Mouse (Mus musculus) forebrain, embryonic 16.5 days (tissue): Measurements from ENCODE around the gene Cd47. TPM values are rescaled to one million over a fixed set of nuclear protein-coding genes. Genes with fewer than 3 reads are reported as not detected.
A peak's percentile ranks its signal among the peaks of the same experiment; 100 is the strongest.

Experiments
- ATAC-seq: fragments of 200-750 bp; cut with Nextera tagmentation; 2 replicates; pipeline ENCODE4 v1.8.0; 2017; ENCODE audit warnings: mild to moderate bottlenecking, moderate library complexity
- H3K27ac ChIP-seq: fragments of 300-500 bp; sonication (generic); 2 replicates; pipeline ENCODE4 v1.5.1; 2014; ENCODE audit warnings: low read length, control low read depth
- H3K27me3 ChIP-seq: fragments of 300-500 bp; sonication (generic); replicated peaks from 2 replicates; pipeline ENCODE4 v1.6.1; 2014; ENCODE audit warnings: low read length; ENCODE audit not compliant: control insufficient read depth, insufficient read depth
- H3K36me3 ChIP-seq: fragments of 300-500 bp; sonication (generic); 2 replicates; pipeline ENCODE4 v1.6.1; 2014; ENCODE audit not compliant: control insufficient read depth, insufficient read depth
- H3K4me1 ChIP-seq: fragments of 300-500 bp; sonication (generic); replicated peaks from 2 replicates; pipeline ENCODE4 v1.6.1; 2014; ENCODE audit warnings: low read length; ENCODE audit not compliant: control insufficient read depth, insufficient read depth
- H3K4me2 ChIP-seq: fragments of 300-500 bp; sonication (generic); 2 replicates; pipeline ENCODE4 v1.6.1; 2014; ENCODE audit warnings: mild to moderate bottlenecking, low read length, control low read depth
- H3K4me3 ChIP-seq: fragments of 300-500 bp; sonication (generic); replicated peaks from 2 replicates; pipeline ENCODE4 v1.5.1; 2014; ENCODE audit warnings: mild to moderate bottlenecking, low read length, control low read depth
- H3K9ac ChIP-seq: fragments of 300-500 bp; sonication (generic); replicated peaks from 2 replicates; pipeline ENCODE4 v1.6.1; 2014; ENCODE audit warnings: low read depth, low read length, control low read depth
- H3K9me3 ChIP-seq: fragments of 300-500 bp; sonication (generic); 2 replicates; pipeline ENCODE4 v1.6.1; 2016; ENCODE audit warnings: low read length; ENCODE audit not compliant: control insufficient read depth
- WGBS: fragments of 180-500 bp; shearing (Covaris S2); extraction: QIAGEN DNeasy Blood & Tissue Kit; methylation state at CpG from one replicate; pipeline ENCODE4 v1.1.7; 2014; 5-methylcytosine and 5-hydroxymethylcytosine counted together
- polyA plus RNA-seq: library from polyadenylated mRNA; unstranded; fragments of >200 nt; fragmentation: Nextera tagmentation; extraction: Ambion mirVana; gene quantifications from 2 replicates; pipeline ENCODE4 v1.2.1, GENCODE M21; 2015

The Cd47 gene
- 125 and 131 TPM in 2 replicates for polyA plus RNA-seq

GRCm38 (mm10) chr16:49799597-49800561, at the start of gene Cd47:
Gene Cd47 (plus strand): TSS chr16:49800533.
- Histone ChIP-seq H3K9me3 (no peaks in the 10 kb centered on the region), H3K27me3 (no peaks in the 10 kb centered on the region), H3K4me1 (peaks cover 7% of the 10 kb centered on the region), H3K4me2 (no peak within 1 kb of the TSS), H3K9ac (no peak within 1 kb of the TSS), H3K27ac (no peak within 1 kb of the TSS), H3K4me3 (no peak within 1 kb of the TSS), H3K36me3 (no peaks in the 10 kb centered on the region)
- ATAC-seq: no peak
- WGBS: 83% methylated on average over 10 of the region's 10 CpGs

- Histone ChIP-seq H3K4me1 (peaks cover 7% of the 10 kb centered on the region), H3K36me3 (no peaks in the 10 kb centered on the region), H3K27me3 (no peaks in the 10 kb centered on the region), H3K9me3 (no peaks in the 10 kb centered on the region), H3K4me2 (no peak overlapping the region), H3K4me3 (no peak overlapping the region), H3K9ac (no peak overlapping the region), H3K27ac (no peak overlapping the region)
- ATAC-seq: peak; percentile 33; the same call in 1 of the 2 replicates
- 15% methylated on average over 1 of the region's 1 CpGs for WGBS
Observed at GRCm38 (mm10) chr16:49752906-49753305, 47.4 kb upstream of the Cd47 start.

- Histone ChIP-seq H3K4me1 (peaks cover 7% of the 10 kb centered on the region), H3K9ac (no peak overlapping the region), H3K9me3 (no peaks in the 10 kb centered on the region), H3K27ac (peak overlapping the region; percentile 22; the same call in 1 of the 2 replicates), H3K36me3 (no peaks in the 10 kb centered on the region), H3K27me3 (no peaks in the 10 kb centered on the region), H3K4me3 (no peak overlapping the region), H3K4me2 (no peak overlapping the region)
- 14% methylated on average over 3 of the region's 3 CpGs for WGBS
- ATAC-seq: peak; percentile 74
Observed at GRCm38 (mm10) chr16:49753318-49753717, 47.0 kb upstream of the Cd47 start.

GRCm38 (mm10) chr16:49760517-49761203, 39.7 kb upstream of the Cd47 start:
- Histone ChIP-seq H3K4me2 (no peak overlapping the region), H3K27ac (no peak overlapping the region), H3K36me3 (0 out of 2 replicates have a peak, but pooled peaks cover 4% of the 10 kb centered on the region), H3K9me3 (no peaks in the 10 kb centered on the region), H3K4me1 (no peaks in the 10 kb centered on the region), H3K4me3 (no peak overlapping the region), H3K9ac (no peak overlapping the region), H3K27me3 (no peaks in the 10 kb centered on the region)
- ATAC-seq: no peak
- 85% methylated on average over 17 of the region's 17 CpGs for WGBS

GRCm38 (mm10) chr16:49761981-49762380, 38.4 kb upstream of the Cd47 start:
- ATAC-seq: no peak
- Histone ChIP-seq H3K36me3 (0 out of 2 replicates have a peak, but pooled peaks cover 4% of the 10 kb centered on the region), H3K27me3 (no peaks in the 10 kb centered on the region), H3K9ac (no peak overlapping the region), H3K4me2 (no peak overlapping the region), H3K4me3 (no peak overlapping the region), H3K4me1 (no peaks in the 10 kb centered on the region), H3K9me3 (no peaks in the 10 kb centered on the region), H3K27ac (no peak overlapping the region)
- 76% methylated on average over 5 of the region's 5 CpGs for WGBS

- WGBS: 65% methylated on average over 3 of the region's 3 CpGs
- no peaks in the 10 kb centered on the region for H3K4me1 ChIP-seq
- ATAC-seq: no peak
- no peak overlapping the region for H3K9ac ChIP-seq
- no peak overlapping the region for H3K4me2 ChIP-seq
- H3K27ac ChIP-seq: no peak overlapping the region
- no peaks in the 10 kb centered on the region for H3K27me3 ChIP-seq
- no peaks in the 10 kb centered on the region for H3K9me3 ChIP-seq
- no peak overlapping the region for H3K4me3 ChIP-seq
- H3K36me3 ChIP-seq: 0 out of 2 replicates have a peak, but pooled peaks cover 2% of the 10 kb centered on the region
Observed at GRCm38 (mm10) chr16:49766326-49766725, 34.0 kb upstream of the Cd47 start.

- Histone ChIP-seq H3K4me1 (no peaks in the 10 kb centered on the region), H3K27ac (no peak overlapping the region), H3K9ac (no peak overlapping the region), H3K4me2 (no peak overlapping the region), H3K4me3 (no peak overlapping the region), H3K27me3 (no peaks in the 10 kb centered on the region), H3K36me3 (0 out of 2 replicates have a peak, but pooled peaks cover 2% of the 10 kb centered on the region), H3K9me3 (no peaks in the 10 kb centered on the region)
- ATAC-seq: no peak
- WGBS: 75% methylated on average over 4 of the region's 4 CpGs
Observed at GRCm38 (mm10) chr16:49768491-49769031, 31.8 kb upstream of the Cd47 start.

GRCm38 (mm10) chr16:49769831-49770261, 30.5 kb upstream of the Cd47 start:
- no peak for ATAC-seq

More at GRCm38 (mm10) chr16:49769831-49770261, 30.5 kb upstream of the Cd47 start:
- H3K4me1 ChIP-seq: no peaks in the 10 kb centered on the region
- H3K4me3 ChIP-seq: no peak overlapping the region
- no peak overlapping the region for H3K27ac ChIP-seq
- H3K27me3 ChIP-seq: no peaks in the 10 kb centered on the region
- no peak overlapping the region for H3K4me2 ChIP-seq
- 83% methylated on average over 2 of the region's 2 CpGs for WGBS
- no peaks in the 10 kb centered on the region for H3K36me3 ChIP-seq
- no peaks in the 10 kb centered on the region for H3K9me3 ChIP-seq
- no peak overlapping the region for H3K9ac ChIP-seq
